Mouse (Mus musculus) MEL (cell line): ENCODE data around the gene Ercc6. TPM values are rescaled to one million over a fixed set of nuclear protein-coding genes. Genes with fewer than 3 reads are reported as not detected.
A peak's percentile ranks its signal among the peaks of the same experiment; 100 is the strongest.

Experiments used
- DNase-seq: peaks from one replicate; pipeline ENCODE4 v3.0.0; 2011; ENCODE audit warnings: low read depth, low spot score
- H3K27ac ChIP-seq: 2 replicates; pipeline ENCODE4 v1.5.1; 2012; ENCODE audit warnings: low read depth, mild to moderate bottlenecking, control low read depth, low read length, moderate library complexity; ENCODE audit not compliant: control insufficient read depth
- H3K27me3 ChIP-seq, 2 experiments: fragments of 150-350 bp in 1 of 2; sonication (generic) in 1 of 2; 2 replicates each; pipeline ENCODE4 v1.6.1; 2012; ENCODE audit warnings: low read length in 2 of 2, mild to moderate bottlenecking in 2 of 2, improper control_type of control experiment in 1 of 2, moderate library complexity in 1 of 2; ENCODE audit not compliant: insufficient read depth in 2 of 2, control insufficient read depth in 1 of 2
- H3K36me3 ChIP-seq, 2 experiments: 2 replicates each; pipeline ENCODE4 v1.6.1; 2012 to 2014; ENCODE audit warnings: low read length in 2 of 2, improper control_type of control experiment in 1 of 2, inconsistent platforms in 1 of 2, mild to moderate bottlenecking in 1 of 2; ENCODE audit not compliant: insufficient read depth in 2 of 2, control insufficient read depth in 1 of 2
- H3K4me1 ChIP-seq, 2 experiments: fragments of 150-350 bp in 1 of 2; sonication (generic) in 1 of 2; 2 replicates each; pipeline ENCODE4 v1.6.1; 2012; ENCODE audit warnings: low read length in 2 of 2, improper control_type of control experiment in 1 of 2, mild to moderate bottlenecking in 1 of 2; ENCODE audit not compliant: insufficient read depth in 2 of 2, control insufficient read depth in 1 of 2
- H3K4me3 ChIP-seq, 2 experiments: fragments of 150-350 bp in 1 of 2; sonication (generic) in 1 of 2; 2 replicates each; pipeline ENCODE4 v1.5.1; 2012; ENCODE audit warnings: low read depth in 2 of 2, low read length in 2 of 2, mild to moderate bottlenecking in 2 of 2, moderate library complexity in 2 of 2, control low read depth in 1 of 2, improper control_type of control experiment in 1 of 2; ENCODE audit not compliant: control insufficient read depth in 1 of 2, insufficient read depth in 1 of 2
- H3K79me2 ChIP-seq: 2 replicates; pipeline ENCODE4 v1.6.1; 2012; ENCODE audit warnings: mild to moderate bottlenecking, low read length, moderate library complexity; ENCODE audit not compliant: control insufficient read depth, poor library complexity, insufficient read depth
- H3K9ac ChIP-seq: 2 replicates; pipeline ENCODE4 v1.6.1; 2012; ENCODE audit warnings: low read depth, mild to moderate bottlenecking, control low read depth, low read length, moderate library complexity; ENCODE audit not compliant: control insufficient read depth, poor library complexity, severe bottlenecking
- H3K9me3 ChIP-seq: fragments of 150-350 bp; sonication (generic); replicated peaks from 2 replicates; pipeline ENCODE4 v1.6.1; 2012; ENCODE audit warnings: mild to moderate bottlenecking, low read length, improper control_type of control experiment, moderate library complexity; ENCODE audit not compliant: insufficient read depth
- CHD1 ChIP-seq: IDR thresholded peaks from 2 replicates; pipeline ENCODE4 v1.6.1; 2012; ENCODE audit warnings: low read depth, mild to moderate bottlenecking, inconsistent platforms, low read length, improper control_type of control experiment
- CTCF ChIP-seq, 3 experiments: IDR thresholded peaks in 2 of 3; conservative IDR thresholded peaks in 1 of 3; 2 replicates each; pipeline ENCODE4 v1.5.1; 2011 to 2012; ENCODE audit warnings: low read length in 3 of 3, low read depth in 2 of 3, mild to moderate bottlenecking in 2 of 3, improper control_type of control experiment in 1 of 3, inconsistent platforms in 1 of 3, mixed read lengths in 1 of 3, moderate library complexity in 1 of 3; ENCODE audit not compliant: control insufficient read depth in 1 of 3, insufficient read depth in 1 of 3, poor library complexity in 1 of 3, severe bottlenecking in 1 of 3
- ELF1 ChIP-seq: IDR thresholded peaks from 2 replicates; pipeline ENCODE4 v1.6.1; 2014; ENCODE audit warnings: low read depth, mild to moderate bottlenecking, inconsistent platforms, low read length, improper control_type of control experiment, moderate library complexity
- ETS1 ChIP-seq: IDR thresholded peaks from 2 replicates; pipeline ENCODE4 v1.6.1; 2012; ENCODE audit warnings: low read depth, mild to moderate bottlenecking, inconsistent platforms, low read length, improper control_type of control experiment, moderate library complexity
- HCFC1 ChIP-seq: IDR thresholded peaks from 2 replicates; pipeline ENCODE4 v1.6.1; 2012; ENCODE audit warnings: low read depth, mild to moderate bottlenecking, inconsistent platforms, low read length, improper control_type of control experiment, moderate library complexity
- MAX ChIP-seq: IDR thresholded peaks from 2 replicates; pipeline ENCODE4 v1.6.1; 2011; ENCODE audit warnings: low read length, improper control_type of control experiment
- MEF2A ChIP-seq: IDR thresholded peaks from 2 replicates; pipeline ENCODE4 v1.6.1; 2014; ENCODE audit warnings: low read depth, mild to moderate bottlenecking, inconsistent platforms, low read length, improper control_type of control experiment; ENCODE audit not compliant: poor library complexity, insufficient replicate concordance, severe bottlenecking; ENCODE audit errors: extremely low read depth
- POLR2AphosphoS2 ChIP-seq: IDR thresholded peaks from 2 replicates; pipeline ENCODE4 v1.6.1; 2011; ENCODE audit warnings: low read length, improper control_type of control experiment
- RAD21 ChIP-seq: IDR thresholded peaks from 2 replicates; pipeline ENCODE4 v1.6.1; 2011; ENCODE audit warnings: mild to moderate bottlenecking, low read depth, low read length, improper control_type of control experiment
- SIN3A ChIP-seq: IDR thresholded peaks from 2 replicates; pipeline ENCODE4 v1.6.1; 2012; ENCODE audit warnings: low read length, improper control_type of control experiment, inconsistent platforms
- SMC3 ChIP-seq: IDR thresholded peaks from 2 replicates; pipeline ENCODE4 v1.6.1; 2011; ENCODE audit warnings: low read depth, low read length, improper control_type of control experiment
- TCF12 ChIP-seq: IDR thresholded peaks from 2 replicates; pipeline ENCODE4 v1.6.1; 2014; ENCODE audit warnings: low read depth, mild to moderate bottlenecking, inconsistent platforms, low read length, improper control_type of control experiment, moderate library complexity
- ZC3H11A ChIP-seq: IDR thresholded peaks from 2 replicates; pipeline ENCODE4 v1.6.1; 2012; ENCODE audit warnings: low read depth, mild to moderate bottlenecking, inconsistent platforms, low read length, improper control_type of control experiment
- polyA plus RNA-seq, 2 experiments: library from polyadenylated mRNA; stranded (reverse) in 1 of 2; unstranded in 1 of 2; fragments of >175 nt in 1 of 2; fragments of >200 nt in 1 of 2; gene quantifications; 2 replicates each; pipeline versions ENCODE4 v1.2.1 to v1.2.4; 2012; ENCODE audit warnings: low replicate concordance in 2 of 2, low read depth in 1 of 2; ENCODE audit not compliant: insufficient read length in 2 of 2, insufficient read depth in 1 of 2, missing spikeins in 1 of 2
- total RNA-seq: library from RNA; depleted of rRNA; stranded (reverse); fragments of 300-350 nt; gene quantifications from 2 replicates; pipeline ENCODE4 v1.2.3, GENCODE M21; 2012

The Ercc6 gene
- total and polyA plus RNA-seq, 3 experiments = 15.1 to 186 (median 15.4) TPM

DNA sequence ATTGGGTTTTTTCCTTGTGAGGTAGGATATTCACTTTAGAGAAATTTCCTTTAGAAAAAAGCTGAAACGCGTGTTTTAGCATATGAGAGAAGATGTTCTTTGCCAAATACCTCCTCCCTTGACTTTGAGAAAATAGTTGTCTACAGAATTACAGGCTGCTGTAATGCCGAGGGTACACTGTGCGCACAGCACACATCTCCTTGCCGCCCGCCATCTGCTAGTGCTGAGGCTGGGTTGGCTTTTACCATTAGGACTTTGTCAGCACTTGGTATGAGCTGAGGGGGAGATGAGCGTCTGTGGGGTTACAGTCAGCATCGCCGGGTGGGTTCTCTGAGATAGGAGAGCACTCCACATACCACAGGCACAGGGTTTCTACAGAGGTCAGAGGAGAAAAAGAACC, 13.9 kb downstream of the Ercc6 start:
- H3K36me3 ChIP-seq = peaks cover 0 to 21% of the 10 kb centered on the region in 2 experiments; a peak in 2 of 4 replicates
- no peaks in the 10 kb centered on the region for H3K4me1 ChIP-seq
- no peak for DNase-seq
- no peaks in the 10 kb centered on the region for H3K9me3 ChIP-seq
- peaks cover 9% of the 10 kb centered on the region; the same call in 1 of the 2 replicates for H3K79me2 ChIP-seq
- no peak overlapping the region for H3K27ac ChIP-seq
- no peak overlapping the region for H3K4me3 ChIP-seq
- TF ChIP-seq POLR2AphosphoS2 (no peak), MEF2A (no peak)
- no peak overlapping the region for H3K9ac ChIP-seq
- no peaks in the 10 kb centered on the region for H3K27me3 ChIP-seq

DNA sequence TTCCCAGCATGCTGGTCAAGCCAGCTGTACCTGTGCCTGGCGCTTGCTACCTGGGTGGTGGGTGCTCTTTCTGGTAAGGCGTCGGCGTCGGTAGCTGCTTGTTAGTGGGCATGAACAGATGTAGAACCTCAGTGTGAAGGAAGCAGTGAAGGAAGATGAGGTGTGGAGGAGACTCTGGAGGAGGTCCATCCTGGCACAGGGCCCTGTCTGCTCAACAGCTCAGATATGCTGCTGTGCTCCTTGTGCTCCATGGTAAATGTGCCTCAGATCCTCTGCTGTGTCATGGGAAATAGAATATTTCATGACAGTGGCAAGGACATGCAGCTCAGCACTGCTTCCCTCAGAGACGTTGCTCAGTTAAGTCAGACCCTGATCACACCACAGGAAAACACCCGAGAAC, 15.7 kb downstream of the Ercc6 start:
- Histone ChIP-seq H3K9me3 (no peaks in the 10 kb centered on the region), H3K79me2 (peaks cover 9% of the 10 kb centered on the region; the same call in 1 of the 2 replicates), H3K4me1 (no peaks in the 10 kb centered on the region), H3K27me3 (no peaks in the 10 kb centered on the region), H3K4me3 (no peak overlapping the region), H3K9ac (no peak overlapping the region), H3K27ac (no peak overlapping the region), H3K36me3 (peaks cover 0 to 23% of the 10 kb centered on the region in 2 experiments; a peak in 2 of 4 replicates)
- no peak for DNase-seq
- TF ChIP-seq RAD21 = no peak
- TF ChIP-seq SIN3A = no peak
- no peak for TF ChIP-seq HCFC1
- TF ChIP-seq CTCF (IDR thresholded peaks at IDR 0.05 in 2 of 3, conservative IDR thresholded peaks at IDR 0.05 in 1 of 3; ENCODE audit: control insufficient read depth in 1 of 3, insufficient read depth in 1 of 3, low read depth in 2 of 3, low read length in 3 of 3, poor library complexity in 1 of 3, severe bottlenecking in 1 of 3) = no peak
- TF ChIP-seq ETS1 = no peak
- TF ChIP-seq MAX = no peak
- TF ChIP-seq ELF1 = no peak

DNA sequence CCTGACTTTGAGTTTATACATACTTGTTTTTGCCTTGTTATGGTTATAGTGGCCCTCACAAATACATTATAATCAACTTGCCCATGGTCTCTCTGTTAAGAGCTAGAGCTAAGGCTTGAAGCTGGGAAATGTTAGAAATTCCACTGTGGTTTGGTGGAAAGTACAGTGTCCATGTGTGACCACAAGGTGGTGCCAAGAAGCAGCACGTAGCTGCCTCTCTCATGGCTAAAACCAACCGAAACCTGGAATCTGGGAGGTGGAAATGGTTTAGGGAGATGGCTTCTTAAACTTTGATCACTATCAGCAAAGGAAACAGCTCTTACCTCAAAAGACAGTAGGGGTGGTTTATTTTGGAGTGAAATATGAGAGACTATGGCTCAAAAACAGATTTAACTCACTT, 17.6 kb downstream of the Ercc6 start:
- TF ChIP-seq CTCF (IDR thresholded peaks at IDR 0.05 in 2 of 3, conservative IDR thresholded peaks at IDR 0.05 in 1 of 3; ENCODE audit: control insufficient read depth in 1 of 3, insufficient read depth in 1 of 3, low read depth in 2 of 3, low read length in 3 of 3, poor library complexity in 1 of 3, severe bottlenecking in 1 of 3) (peak; percentile 68 to 71 (median 69)), TCF12 (no peak), SMC3 (peak; percentile 56), POLR2AphosphoS2 (no peak), ZC3H11A (peak; percentile 25; the same call in 1 of the 2 replicates), RAD21 (peak; percentile 43), CHD1 (no peak), SIN3A (no peak)
- TF ChIP-seq, all 39 proteins: peak for 4
- H3K79me2 ChIP-seq = peaks cover 9% of the 10 kb centered on the region; the same call in 1 of the 2 replicates
- H3K4me1 ChIP-seq = no peaks in the 10 kb centered on the region
- H3K4me3 ChIP-seq = no peak overlapping the region
- no peaks in the 10 kb centered on the region for H3K27me3 ChIP-seq
- no peaks in the 10 kb centered on the region for H3K9me3 ChIP-seq
- no peak overlapping the region for H3K27ac ChIP-seq
- H3K9ac ChIP-seq = no peak overlapping the region
- DNase-seq = peak; percentile 57
- peaks cover 0 to 21% of the 10 kb centered on the region in 2 experiments; a peak in 2 of 4 replicates for H3K36me3 ChIP-seq
